Mouse (Mus musculus) forebrain, embryonic 14.5 days (tissue): ENCODE measurements at regions not wholly inside any gene's neighbourhood (a gene's known extent, or its start where the extent isn't known, plus 50 kb on each side); places are given as distances from the start of the nearest gene placed in this dataset.
A peak's percentile ranks its signal among the peaks of the same experiment; 100 is the strongest.

ENCODE experiments used
- ATAC-seq: fragments of 200-750 bp; cut with Nextera tagmentation; 2 replicates; pipeline ENCODE4 v1.8.0; 2017; ENCODE audit warnings: mild to moderate bottlenecking, moderate library complexity
- DNase-seq: peaks from one replicate; pipeline ENCODE4 v3.0.0-alpha.2; 2015; ENCODE audit warnings: low spot score
- H3K27ac ChIP-seq: fragments of 300-500 bp; sonication (generic); 2 replicates; pipeline ENCODE4 v1.5.1; 2014; ENCODE audit warnings: low read depth, mild to moderate bottlenecking, control low read depth, low read length, moderate library complexity
- H3K27me3 ChIP-seq: fragments of 300-500 bp; sonication (generic); replicated peaks from 2 replicates; pipeline ENCODE4 v1.6.1; 2014; ENCODE audit warnings: low read length, control low read depth, mixed read lengths; ENCODE audit not compliant: control insufficient read depth, insufficient read depth
- H3K36me3 ChIP-seq: fragments of 300-500 bp; sonication (generic); 2 replicates; pipeline ENCODE4 v1.6.1; 2014; ENCODE audit warnings: low read length, control low read depth; ENCODE audit not compliant: control insufficient read depth, insufficient read depth
- H3K4me1 ChIP-seq: fragments of 300-500 bp; sonication (generic); 2 replicates; pipeline ENCODE4 v1.6.1; 2014; ENCODE audit warnings: antibody characterized with exemption, low read length, control low read depth; ENCODE audit not compliant: control insufficient read depth, insufficient read depth
- H3K4me2 ChIP-seq: fragments of 300-500 bp; sonication (generic); 2 replicates; pipeline ENCODE4 v1.6.1; 2014; ENCODE audit warnings: mild to moderate bottlenecking, control low read depth, low read length
- H3K4me3 ChIP-seq: fragments of 300-500 bp; sonication (generic); 2 replicates; pipeline ENCODE4 v1.5.1; 2014; ENCODE audit warnings: low read depth, low read length, control low read depth
- H3K9ac ChIP-seq: fragments of 300-500 bp; sonication (generic); 2 replicates; pipeline ENCODE4 v1.6.1; 2014; ENCODE audit warnings: mild to moderate bottlenecking, low read length, control low read depth, moderate library complexity
- H3K9me3 ChIP-seq: fragments of 300-500 bp; sonication (generic); replicated peaks from 2 replicates; pipeline ENCODE4 v1.6.1; 2016; ENCODE audit warnings: low read length, control low read depth, mixed read lengths; ENCODE audit not compliant: control insufficient read depth
- WGBS: fragments of 180-500 bp; shearing (Covaris S2); extraction: QIAGEN DNeasy Blood & Tissue Kit; methylation state at CpG from one replicate; pipeline ENCODE4 v1.1.7; 2014; 5-methylcytosine and 5-hydroxymethylcytosine counted together

- ATAC-seq (no peak), DNase-seq (no peak)
- Histone ChIP-seq H3K4me3 (no peak overlapping the region), H3K9ac (no peak overlapping the region), H3K4me1 (peaks cover under 1% of the 10 kb centered on the region), H3K27ac (no peak overlapping the region), H3K4me2 (no peak overlapping the region), H3K27me3 (no peaks in the 10 kb centered on the region), H3K36me3 (no peaks in the 10 kb centered on the region), H3K9me3 (no peaks in the 10 kb centered on the region)
- 94% methylated on average over 1 of the region's 1 CpGs for WGBS
Observed at GRCm38 (mm10) chr8:127769651-127770050, 588.8 kb upstream of the Nrp1 start.

DNA sequence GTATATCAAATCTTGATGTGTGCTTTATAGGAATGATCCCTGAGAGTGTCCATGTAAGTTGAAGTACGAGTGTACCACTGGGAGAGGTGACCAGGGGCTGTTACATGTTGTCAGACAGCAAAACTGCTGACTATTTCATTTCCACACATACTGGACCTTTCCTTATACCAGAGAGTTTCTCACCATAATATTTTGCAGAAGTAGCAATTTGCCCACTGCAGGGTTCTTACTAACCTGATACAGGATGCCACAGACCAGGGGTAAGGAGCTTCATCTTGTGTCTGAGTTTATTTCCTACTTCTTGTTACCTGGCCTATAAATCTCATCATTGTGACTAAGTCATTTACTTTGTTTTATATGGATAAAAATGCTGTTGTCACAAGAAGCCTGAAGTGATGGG lies 586.6 kb upstream of the Nrp1 start:
- DNase-seq (no peak), ATAC-seq (no peak)
- Histone ChIP-seq H3K27ac (no peak overlapping the region), H3K9me3 (no peaks in the 10 kb centered on the region), H3K36me3 (no peaks in the 10 kb centered on the region), H3K9ac (no peak overlapping the region), H3K4me1 (peaks cover 11% of the 10 kb centered on the region), H3K4me2 (no peak overlapping the region), H3K4me3 (no peak overlapping the region), H3K27me3 (0 out of 2 replicates have a peak, but pooled peaks cover 2% of the 10 kb centered on the region)
- WGBS = 63% methylated on average over 1 of the region's 1 CpGs

DNA sequence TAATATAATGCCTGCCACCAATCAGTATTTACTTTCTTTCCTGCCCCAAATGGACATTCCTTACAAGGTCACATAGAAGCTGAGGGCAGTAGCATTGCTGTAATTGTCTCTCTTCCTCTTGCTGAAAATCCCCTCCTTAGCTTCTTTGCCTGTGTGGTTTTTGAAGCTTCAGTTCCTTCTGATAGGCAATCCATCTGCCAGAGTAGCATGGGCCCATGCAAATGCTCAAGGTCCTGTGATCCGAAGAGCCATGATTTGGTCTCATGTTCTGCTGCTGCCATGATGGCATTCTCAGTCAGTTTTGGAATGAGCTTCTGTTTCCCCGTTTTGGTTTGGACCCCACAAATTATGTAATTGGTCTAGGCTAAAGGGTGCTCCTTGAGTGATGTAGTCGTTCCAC lies 586.0 kb upstream of the Nrp1 start:
- no peak overlapping the region for H3K9ac ChIP-seq
- H3K27me3 ChIP-seq = 0 out of 2 replicates have a peak, but pooled peaks cover 2% of the 10 kb centered on the region
- H3K36me3 ChIP-seq = no peaks in the 10 kb centered on the region
- H3K27ac ChIP-seq = no peak overlapping the region
- peaks cover 11% of the 10 kb centered on the region for H3K4me1 ChIP-seq
- H3K9me3 ChIP-seq = no peaks in the 10 kb centered on the region
- H3K4me3 ChIP-seq = no peak overlapping the region
- DNase-seq (no peak), ATAC-seq (no peak)
- WGBS = 96% methylated on average over 3 of the region's 3 CpGs
- no peak overlapping the region for H3K4me2 ChIP-seq

DNA sequence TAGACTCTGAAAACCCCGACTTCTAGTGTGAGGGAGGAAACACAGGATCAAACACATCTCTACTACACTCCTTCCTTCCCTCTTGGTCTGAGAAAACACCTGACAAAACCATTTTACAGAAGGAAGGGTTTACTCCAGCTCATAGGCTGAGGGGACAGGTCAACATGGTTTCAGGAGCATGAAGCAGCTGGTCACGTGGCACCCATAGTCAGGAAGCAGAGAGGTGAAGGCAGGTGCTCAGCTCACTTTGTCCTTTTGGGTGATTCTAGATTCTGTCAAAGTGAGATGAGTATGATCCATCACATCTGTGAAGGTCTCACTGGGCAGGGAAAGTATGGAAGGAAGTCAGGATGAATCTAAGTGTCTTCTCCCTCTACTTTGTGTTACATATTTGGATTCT lies 585.5 kb upstream of the Nrp1 start:
- no peak for ATAC-seq
- DNase-seq = no peak
- Histone ChIP-seq H3K9me3 (no peaks in the 10 kb centered on the region), H3K27ac (no peak overlapping the region), H3K9ac (no peak overlapping the region), H3K4me3 (no peak overlapping the region), H3K4me1 (peaks cover 11% of the 10 kb centered on the region), H3K36me3 (no peaks in the 10 kb centered on the region), H3K27me3 (0 out of 2 replicates have a peak, but pooled peaks cover 2% of the 10 kb centered on the region), H3K4me2 (no peak overlapping the region)
- 89% methylated on average over 2 of the region's 2 CpGs for WGBS

DNA sequence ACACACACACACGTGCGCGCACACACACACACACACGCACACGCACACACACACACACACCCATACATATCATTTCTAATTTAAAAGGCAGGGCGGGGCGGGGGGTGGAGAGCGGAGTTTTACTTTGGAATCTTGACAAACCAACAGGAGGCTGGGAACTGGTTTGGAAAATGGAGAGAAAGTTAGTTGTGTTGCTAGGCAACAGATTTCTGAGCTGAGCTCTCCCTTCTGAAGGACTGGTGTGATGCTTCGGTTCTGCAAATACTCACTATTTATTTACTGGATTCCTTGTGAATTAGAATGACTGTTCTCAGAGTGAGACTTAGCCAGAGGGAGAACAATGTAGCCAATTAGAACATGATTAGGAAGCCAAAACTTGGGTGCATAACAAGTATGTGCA lies 583.8 kb upstream of the Nrp1 start:
- Histone ChIP-seq H3K4me2 (peak overlapping the region; percentile 16; the same call in 1 of the 2 replicates), H3K27ac (no peak overlapping the region), H3K4me3 (no peak overlapping the region), H3K4me1 (peaks cover 18% of the 10 kb centered on the region), H3K27me3 (0 out of 2 replicates have a peak, but pooled peaks cover 2% of the 10 kb centered on the region), H3K9me3 (no peaks in the 10 kb centered on the region), H3K36me3 (no peaks in the 10 kb centered on the region), H3K9ac (no peak overlapping the region)
- ATAC-seq (peak; percentile 74), DNase-seq (peak; percentile 80)
- WGBS = 51% methylated on average over 9 of the region's 9 CpGs

DNA sequence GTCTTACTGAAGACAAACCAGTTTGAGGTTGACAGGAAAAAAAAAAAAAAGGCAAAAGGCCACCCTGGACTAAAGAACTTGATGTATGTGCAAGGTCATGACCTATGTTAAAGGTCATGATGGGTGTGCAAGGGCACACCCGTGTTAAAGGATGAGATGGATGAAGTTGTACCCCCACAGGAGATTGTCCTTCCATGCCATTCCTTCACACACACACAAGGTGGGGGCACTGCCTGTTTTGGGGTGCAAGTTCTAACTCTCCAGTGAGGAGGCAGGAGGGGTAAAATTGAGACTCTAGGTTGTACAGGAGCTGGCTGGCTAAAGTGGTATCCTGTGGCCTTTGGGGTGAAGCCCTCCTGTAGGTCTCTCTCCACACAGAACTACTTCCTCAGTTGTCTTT lies 583.2 kb upstream of the Nrp1 start:
- WGBS = 27% methylated on average over 1 of the region's 1 CpGs
- no peak overlapping the region for H3K4me2 ChIP-seq

GRCm38 (mm10) chr8:127775747-127776146 lies 582.7 kb upstream of the Nrp1 start:
- peak; percentile 28 for DNase-seq
- H3K4me2 ChIP-seq = no peak overlapping the region
- H3K27ac ChIP-seq = 0 out of 2 replicates have a peak overlapping the region, but pooled peaks have one; percentile 44
- H3K4me1 ChIP-seq = peaks cover 18% of the 10 kb centered on the region
- no peak overlapping the region for H3K4me3 ChIP-seq
- H3K9ac ChIP-seq = no peak overlapping the region
- H3K27me3 ChIP-seq = 0 out of 2 replicates have a peak, but pooled peaks cover 2% of the 10 kb centered on the region
- H3K36me3 ChIP-seq = no peaks in the 10 kb centered on the region
- WGBS = 22% methylated on average over 7 of the region's 7 CpGs
- no peak for ATAC-seq
- no peaks in the 10 kb centered on the region for H3K9me3 ChIP-seq

More for the DNA sequence above, 583.2 kb upstream of the Nrp1 start:
- no peak for DNase-seq
- Histone ChIP-seq H3K36me3 (no peaks in the 10 kb centered on the region), H3K4me1 (peaks cover 18% of the 10 kb centered on the region), H3K4me3 (no peak overlapping the region), H3K9me3 (no peaks in the 10 kb centered on the region), H3K27ac (no peak overlapping the region), H3K27me3 (0 out of 2 replicates have a peak, but pooled peaks cover 2% of the 10 kb centered on the region), H3K9ac (no peak overlapping the region)
- peak; percentile 13; the same call in 1 of the 2 replicates for ATAC-seq

DNA sequence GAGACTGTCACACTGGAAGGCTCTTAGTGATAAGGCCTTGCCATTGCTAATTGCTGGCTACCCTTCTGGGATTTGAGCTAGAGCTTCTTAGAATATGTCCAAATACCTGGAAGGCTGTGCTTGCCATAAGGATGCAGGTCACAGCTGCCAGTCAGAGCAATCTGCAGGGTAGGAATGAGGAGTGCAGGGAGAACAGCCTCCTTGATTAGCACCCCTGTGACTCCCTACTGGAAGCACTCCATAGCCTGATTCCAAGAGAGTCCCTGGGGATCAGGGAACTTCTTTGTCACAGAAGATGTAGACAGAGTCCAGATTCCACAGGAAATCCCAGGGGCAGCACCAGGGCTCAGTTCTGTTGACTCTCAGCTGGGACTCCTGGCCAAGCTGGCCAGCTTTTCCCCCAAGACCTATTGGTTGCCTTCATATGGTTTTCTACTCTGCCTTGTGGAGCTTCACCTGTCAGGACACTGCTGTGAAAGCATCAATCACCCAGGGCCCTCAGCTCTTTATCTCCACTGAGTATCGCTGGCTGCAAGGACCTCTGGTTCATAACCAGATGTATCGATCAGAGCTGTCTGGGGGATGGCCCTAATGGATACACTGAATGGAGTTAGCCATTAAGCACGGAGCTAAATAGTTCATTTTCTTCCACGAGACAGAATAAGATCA lies 579.9 kb upstream of the Nrp1 start:
- 55% methylated on average over 4 of the region's 4 CpGs for WGBS
- no peak overlapping the region for H3K9ac ChIP-seq
- H3K4me1 ChIP-seq = peaks cover 18% of the 10 kb centered on the region
- H3K27ac ChIP-seq = no peak overlapping the region
- no peak overlapping the region for H3K4me2 ChIP-seq
- ATAC-seq = no peak
- 0 out of 2 replicates have a peak, but pooled peaks cover 2% of the 10 kb centered on the region for H3K27me3 ChIP-seq
- H3K4me3 ChIP-seq = no peak overlapping the region
- DNase-seq = peak; percentile 24
- H3K36me3 ChIP-seq = no peaks in the 10 kb centered on the region
- H3K9me3 ChIP-seq = no peaks in the 10 kb centered on the region

DNA sequence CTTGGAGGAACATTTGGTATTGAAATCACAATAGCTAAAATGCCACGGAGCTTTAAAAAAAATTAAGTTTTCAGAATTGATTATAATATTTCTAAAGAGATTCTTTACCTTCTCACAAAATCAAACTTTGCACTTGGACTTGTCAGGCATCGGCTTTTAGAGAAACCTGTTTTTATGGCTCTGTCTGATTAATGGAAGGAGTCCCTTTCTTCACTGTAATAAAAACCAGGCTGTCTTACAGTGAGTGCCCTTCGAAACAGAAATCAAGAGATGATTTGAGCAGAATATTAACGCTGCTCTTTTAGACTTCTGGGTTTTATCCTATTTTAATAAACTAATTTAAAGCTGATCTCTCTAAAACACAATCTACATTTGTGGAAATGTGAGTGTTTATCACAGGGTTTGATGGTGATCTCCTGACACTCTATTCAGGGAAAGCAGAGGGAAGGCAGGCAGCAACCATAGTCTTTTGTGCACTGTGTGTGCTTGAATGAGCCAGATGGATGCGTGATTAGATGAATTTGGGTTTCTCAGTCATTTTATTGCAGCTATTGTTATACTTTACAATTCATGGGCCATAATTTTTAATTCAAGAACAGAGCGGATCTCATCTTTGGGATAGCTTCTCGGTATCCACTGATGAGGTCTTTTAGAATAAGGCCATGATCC lies 579.2 kb upstream of the Nrp1 start:
- WGBS = 31% methylated on average over 7 of the region's 7 CpGs
- Histone ChIP-seq H3K4me3 (no peak overlapping the region), H3K4me2 (no peak overlapping the region), H3K9me3 (no peaks in the 10 kb centered on the region), H3K9ac (no peak overlapping the region), H3K36me3 (no peaks in the 10 kb centered on the region), H3K27ac (peak overlapping the region; percentile 15; the same call in 1 of the 2 replicates), H3K4me1 (peaks cover 18% of the 10 kb centered on the region), H3K27me3 (0 out of 2 replicates have a peak, but pooled peaks cover 2% of the 10 kb centered on the region)
- peak; percentile 38 for DNase-seq
- ATAC-seq = 0 out of 2 replicates have a peak, but pooled peaks have one; percentile 47
